Mouse (Mus musculus) forebrain, postnatal 0 days (tissue): Measurements from ENCODE around the gene Zbtb9. TPM values are rescaled to one million over a fixed set of nuclear protein-coding genes. Genes with fewer than 3 reads are reported as not detected.
A peak's percentile ranks its signal among the peaks of the same experiment; 100 is the strongest.

ENCODE experiments used
- ATAC-seq: fragments of 200-750 bp; cut with Nextera tagmentation; 2 replicates; pipeline ENCODE4 v1.8.0; 2017; ENCODE audit warnings: mild to moderate bottlenecking, moderate library complexity
- DNase-seq: peaks from one replicate; pipeline ENCODE4 v3.0.0-alpha.2; 2015
- H3K27ac ChIP-seq: fragments of 300-500 bp; sonication (generic); 2 replicates; pipeline ENCODE4 v1.5.1; 2014; ENCODE audit warnings: low read depth, mild to moderate bottlenecking, antibody characterized with exemption, low read length, moderate library complexity, mixed read lengths
- H3K27me3 ChIP-seq: fragments of 300-500 bp; sonication (generic); 2 replicates; pipeline ENCODE4 v1.6.1; 2014; ENCODE audit warnings: mild to moderate bottlenecking, low read length, mixed read lengths; ENCODE audit not compliant: insufficient read depth
- H3K36me3 ChIP-seq: fragments of 300-500 bp; sonication (generic); 2 replicates; pipeline ENCODE4 v1.6.1; 2014; ENCODE audit warnings: mild to moderate bottlenecking, moderate library complexity; ENCODE audit not compliant: insufficient read depth
- H3K4me1 ChIP-seq: fragments of 300-500 bp; sonication (generic); 2 replicates; pipeline ENCODE4 v1.6.1; 2014; ENCODE audit warnings: antibody characterized with exemption; ENCODE audit not compliant: insufficient read depth
- H3K4me2 ChIP-seq: fragments of 300-500 bp; sonication (generic); 2 replicates; pipeline ENCODE4 v1.6.1; 2014; ENCODE audit warnings: low read depth, mild to moderate bottlenecking, moderate library complexity
- H3K4me3 ChIP-seq: fragments of 300-500 bp; sonication (generic); 2 replicates; pipeline ENCODE4 v1.5.1; 2014; ENCODE audit warnings: low read depth, low read length, mixed read lengths
- H3K9ac ChIP-seq: fragments of 300-500 bp; sonication (generic); 2 replicates; pipeline ENCODE4 v1.6.1; 2014; ENCODE audit warnings: mild to moderate bottlenecking
- H3K9me3 ChIP-seq: fragments of 300-500 bp; sonication (generic); 2 replicates; pipeline ENCODE4 v1.6.1; 2016; ENCODE audit warnings: low read length
- CTCF ChIP-seq: sonication (generic); IDR thresholded peaks from 2 replicates; pipeline ENCODE4 v1.5.1; 2016; ENCODE audit warnings: antibody characterized with exemption, control low read depth, low read depth
- WGBS: fragments of 180-500 bp; shearing (Covaris S2); extraction: QIAGEN DNeasy Blood & Tissue Kit; methylation state at CpG from one replicate; pipeline ENCODE4 v1.1.7; 2014; 5-methylcytosine and 5-hydroxymethylcytosine counted together
- polyA plus RNA-seq: library from polyadenylated mRNA; unstranded; fragments of >200 nt; fragmentation: Nextera tagmentation; extraction: Ambion mirVana; gene quantifications from 2 replicates; pipeline ENCODE4 v1.2.1, GENCODE M21; 2015
- total RNA-seq: library from RNA; depleted of rRNA; stranded (reverse); fragments of >200 nt; gene quantifications from 2 replicates; pipeline ENCODE4 v1.2.3, GENCODE M21; 2014

Zbtb9 gene
- total and polyA plus RNA-seq, 2 experiments from 2014 or later, result 6.8 to 22.5 TPM

DNA sequence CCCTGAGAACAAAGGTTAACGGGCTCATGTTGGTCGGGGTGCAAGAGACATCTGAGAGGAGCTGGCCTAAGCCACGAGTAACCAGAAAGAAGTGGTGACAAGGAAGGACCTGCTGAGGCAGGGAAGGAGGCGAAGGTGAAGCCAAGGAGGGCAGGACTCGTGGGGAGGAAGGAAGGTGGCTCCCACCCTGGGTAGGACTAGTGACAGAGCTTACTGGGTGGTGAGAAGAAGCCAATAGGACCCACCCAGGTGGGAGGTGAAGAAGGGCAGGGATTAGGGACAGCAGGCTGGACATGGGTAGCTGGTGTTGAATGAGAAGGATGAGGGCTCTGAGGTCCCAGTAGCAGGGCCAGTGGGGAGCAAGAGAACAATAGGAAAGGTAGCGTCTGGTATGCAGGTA lies 19.8 kb upstream of the Zbtb9 start:
- 31% methylated on average over 6 of the region's 6 CpGs for WGBS
- peaks cover 29% of the 10 kb centered on the region for H3K4me1 ChIP-seq
- TF ChIP-seq CTCF, result no peak

DNA sequence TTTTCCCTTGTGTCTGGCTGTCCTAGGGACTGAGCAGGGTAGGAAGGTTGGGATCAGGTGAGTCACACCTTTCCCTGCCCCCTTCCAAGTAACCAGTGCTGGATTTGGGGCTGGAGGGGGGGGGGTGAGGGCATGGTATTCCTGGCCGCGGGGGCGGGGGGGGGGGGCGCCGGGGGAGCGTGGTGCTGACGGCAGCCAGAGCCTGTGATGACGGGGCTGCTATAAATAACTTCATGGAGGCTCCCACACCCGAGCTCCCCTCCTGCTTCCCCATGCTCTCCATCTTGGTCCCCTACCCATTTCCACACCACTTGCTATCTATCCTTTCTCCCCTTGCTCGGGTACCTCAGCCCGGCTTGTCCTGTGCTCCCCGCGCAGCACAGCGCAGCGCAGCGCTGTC lies 19.2 kb upstream of the Zbtb9 start:
- TF ChIP-seq CTCF, result no peak
- WGBS, result 32% methylated on average over 11 of the region's 16 CpGs
- H3K4me3 ChIP-seq, result no peak overlapping the region
- no peaks in the 10 kb centered on the region for H3K27me3 ChIP-seq
- H3K4me1 ChIP-seq, result peaks cover 29% of the 10 kb centered on the region
- H3K9me3 ChIP-seq, result no peaks in the 10 kb centered on the region
- no peak for DNase-seq
- no peak for ATAC-seq
- H3K9ac ChIP-seq, result no peak overlapping the region
- peaks cover 52% of the 10 kb centered on the region for H3K36me3 ChIP-seq
- no peak overlapping the region for H3K27ac ChIP-seq
- H3K4me2 ChIP-seq, result 0 out of 2 replicates have a peak overlapping the region, but pooled peaks have one; percentile 74

More for the DNA sequence above, 19.8 kb upstream of the Zbtb9 start:
- Histone ChIP-seq H3K9me3 (no peaks in the 10 kb centered on the region), H3K4me3 (no peak overlapping the region), H3K4me2 (peak overlapping the region; percentile 74; the same call in 1 of the 2 replicates), H3K36me3 (peaks cover 47% of the 10 kb centered on the region), H3K9ac (no peak overlapping the region), H3K27ac (no peak overlapping the region), H3K27me3 (no peaks in the 10 kb centered on the region)
- ATAC-seq, result no peak
- no peak for DNase-seq

DNA sequence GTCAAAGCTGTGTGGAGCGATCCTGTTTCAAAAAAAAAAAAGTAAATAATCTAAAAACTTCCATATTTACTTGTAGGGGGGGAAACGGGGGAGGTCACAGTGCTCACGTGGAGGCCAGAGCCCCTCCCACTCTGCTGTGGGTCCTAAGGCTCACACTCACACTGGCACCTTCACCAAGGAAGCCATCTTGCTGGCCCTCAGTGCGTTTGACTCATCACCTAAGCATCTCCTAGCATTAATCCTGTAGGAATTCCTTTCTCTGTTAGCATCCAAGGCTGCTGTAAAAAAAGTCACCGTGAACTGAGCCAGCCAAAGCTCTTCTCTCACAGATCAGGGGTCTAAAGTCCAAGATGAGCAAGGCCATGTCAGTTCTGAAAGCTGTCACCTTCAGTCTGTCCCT lies 16.7 kb upstream of the Zbtb9 start:
- H3K27ac ChIP-seq, result no peak overlapping the region
- peaks cover 15% of the 10 kb centered on the region for H3K4me1 ChIP-seq
- 88% methylated on average over 5 of the region's 5 CpGs for WGBS
- ATAC-seq (no peak), DNase-seq (no peak)
- H3K4me3 ChIP-seq, result no peak overlapping the region
- no peaks in the 10 kb centered on the region for H3K27me3 ChIP-seq
- peaks cover 78% of the 10 kb centered on the region for H3K36me3 ChIP-seq
- TF ChIP-seq CTCF, result no peak
- no peak overlapping the region for H3K4me2 ChIP-seq
- no peak overlapping the region for H3K9ac ChIP-seq
- H3K9me3 ChIP-seq, result no peaks in the 10 kb centered on the region

DNA sequence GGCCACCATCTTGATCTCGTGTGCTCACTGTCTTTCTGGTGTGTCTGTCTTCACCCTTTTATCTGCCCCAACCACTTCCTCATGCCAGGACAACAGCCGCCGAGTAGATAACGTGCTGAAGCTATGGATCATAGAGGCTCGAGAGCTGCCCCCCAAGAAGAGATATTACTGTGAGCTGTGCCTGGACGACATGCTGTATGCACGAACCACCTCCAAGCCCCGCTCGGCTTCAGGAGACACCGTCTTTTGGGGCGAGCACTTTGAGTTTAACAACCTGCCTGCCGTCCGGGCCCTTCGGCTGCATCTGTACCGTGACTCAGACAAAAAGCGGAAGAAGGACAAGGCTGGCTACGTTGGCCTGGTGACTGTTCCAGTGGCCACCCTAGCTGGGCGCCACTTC lies 16.1 kb upstream of the Zbtb9 start:
- TF ChIP-seq CTCF, result no peak
- DNase-seq (no peak), ATAC-seq (no peak)
- Histone ChIP-seq H3K4me1 (peaks cover 14% of the 10 kb centered on the region), H3K4me2 (no peak overlapping the region), H3K27ac (no peak overlapping the region), H3K9ac (no peak overlapping the region), H3K36me3 (peaks cover 84% of the 10 kb centered on the region), H3K27me3 (no peaks in the 10 kb centered on the region), H3K9me3 (no peaks in the 10 kb centered on the region), H3K4me3 (no peak overlapping the region)
- 94% methylated on average over 18 of the region's 18 CpGs for WGBS

DNA sequence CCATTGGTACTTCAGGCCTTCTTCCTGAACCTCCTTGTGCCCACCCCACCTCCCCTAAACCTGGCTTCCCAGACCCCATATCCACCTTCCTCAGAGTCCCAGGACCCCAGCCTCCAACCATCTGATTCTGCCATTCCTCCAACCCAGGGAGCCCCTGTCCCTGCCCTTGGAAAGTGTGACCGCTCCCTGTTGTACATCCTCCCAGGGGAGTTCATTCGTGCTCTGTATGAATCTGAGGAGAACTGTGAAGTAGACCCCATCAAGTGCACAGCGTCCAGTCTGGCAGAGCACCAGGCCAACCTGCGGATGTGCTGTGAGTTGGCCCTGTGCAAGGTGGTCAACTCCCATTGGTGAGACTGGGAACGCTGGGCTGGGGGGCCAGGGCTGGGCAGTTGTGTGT lies 15.1 kb upstream of the Zbtb9 start:
- H3K27ac ChIP-seq, result no peak overlapping the region
- no peak overlapping the region for H3K9ac ChIP-seq
- H3K27me3 ChIP-seq, result no peaks in the 10 kb centered on the region
- no peak for TF ChIP-seq CTCF
- H3K4me3 ChIP-seq, result no peak overlapping the region
- peaks cover 5% of the 10 kb centered on the region; the same call in 1 of the 2 replicates for H3K4me1 ChIP-seq
- no peak overlapping the region for H3K4me2 ChIP-seq
- ATAC-seq (no peak), DNase-seq (no peak)
- H3K36me3 ChIP-seq, result peaks cover 92% of the 10 kb centered on the region
- WGBS, result 92% methylated on average over 5 of the region's 5 CpGs
- H3K9me3 ChIP-seq, result no peaks in the 10 kb centered on the region

DNA sequence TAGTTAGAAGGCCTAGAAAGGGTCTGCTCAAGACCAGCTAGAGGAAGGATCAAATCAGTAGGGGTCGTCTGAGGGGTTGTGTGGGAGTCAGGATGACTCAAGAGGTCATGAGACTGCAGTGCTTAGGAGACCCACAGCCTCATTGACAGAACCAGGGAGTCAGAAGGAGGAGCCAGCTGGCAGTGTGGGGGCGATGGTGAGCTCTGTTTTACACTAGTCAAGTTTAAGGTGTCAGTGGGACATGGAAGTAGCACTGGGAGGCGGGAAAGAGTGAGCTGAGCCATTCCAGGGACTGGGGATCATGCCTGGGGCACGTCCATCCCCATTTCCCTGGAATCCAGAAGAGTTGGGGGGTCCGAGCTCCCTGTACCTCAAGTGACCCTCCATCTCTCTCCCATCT lies 14.1 kb upstream of the Zbtb9 start:
- Histone ChIP-seq H3K27me3 (no peaks in the 10 kb centered on the region), H3K4me3 (no peak overlapping the region), H3K36me3 (peaks cover 91% of the 10 kb centered on the region), H3K4me2 (no peak overlapping the region), H3K4me1 (no peaks in the 10 kb centered on the region), H3K27ac (no peak overlapping the region), H3K9me3 (no peaks in the 10 kb centered on the region), H3K9ac (no peak overlapping the region)
- ATAC-seq (no peak), DNase-seq (no peak)
- TF ChIP-seq CTCF, result no peak
- WGBS, result 81% methylated on average over 5 of the region's 5 CpGs

DNA sequence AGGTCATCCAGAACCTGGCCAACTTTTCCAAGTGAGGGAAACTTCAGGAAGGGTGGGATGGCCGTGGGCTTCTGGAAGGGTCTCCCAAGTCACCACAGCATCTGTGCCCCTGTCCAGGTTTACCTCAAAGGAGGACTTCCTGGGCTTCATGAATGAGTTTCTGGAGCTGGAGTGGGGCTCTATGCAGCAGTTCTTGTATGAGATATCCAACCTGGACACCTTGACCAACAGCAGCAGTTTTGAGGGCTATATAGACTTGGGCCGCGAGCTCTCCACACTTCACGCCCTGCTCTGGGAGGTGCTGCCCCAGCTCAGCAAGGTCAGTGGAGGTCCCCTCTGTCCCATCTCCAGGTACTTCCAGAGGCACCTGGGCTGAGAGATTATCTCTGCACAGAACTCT lies 13.2 kb upstream of the Zbtb9 start:
- Histone ChIP-seq H3K9me3 (no peaks in the 10 kb centered on the region), H3K9ac (no peak overlapping the region), H3K36me3 (peaks cover 95% of the 10 kb centered on the region), H3K27ac (no peak overlapping the region), H3K4me3 (no peak overlapping the region), H3K4me1 (no peaks in the 10 kb centered on the region), H3K4me2 (no peak overlapping the region), H3K27me3 (no peaks in the 10 kb centered on the region)
- TF ChIP-seq CTCF, result no peak
- WGBS, result 93% methylated on average over 4 of the region's 4 CpGs
- DNase-seq (no peak), ATAC-seq (no peak)
